Mouse (Mus musculus) spleen, adult 2 months (tissue): ENCODE results near the gene Cfap61.

ENCODE experiments used
- CTCF ChIP-seq: fragments of 200-500 bp; IDR thresholded peaks from 2 replicates; pipeline ENCODE4 v1.5.1; 2011; ENCODE audit warnings: mild to moderate bottlenecking, inconsistent platforms; ENCODE audit not compliant: insufficient read depth, insufficient read length, insufficient replicate concordance; ENCODE audit errors: extremely low read depth
- POLR2A ChIP-seq: fragments of 200-500 bp; IDR thresholded peaks from 2 replicates; pipeline ENCODE4 v1.6.1; 2011; ENCODE audit warnings: low read depth, low read length, inconsistent platforms

GRCm38 (mm10) chr2:146048221-146048829 is 113.7 kb downstream of the Cfap61 start:
- no peak for TF ChIP-seq POLR2A
- TF ChIP-seq CTCF, result no peak
